Mouse (Mus musculus) stomach, postnatal 0 days (tissue): ENCODE results near the gene Dnajc4.

Experiments
- CTCF ChIP-seq: IDR thresholded peaks from 2 replicates; pipeline ENCODE4 v1.5.1; 2016; ENCODE audit warnings: antibody characterized with exemption, low read depth, mild to moderate bottlenecking, moderate library complexity
- EP300 ChIP-seq: optimal IDR thresholded peaks from 2 replicates; pipeline ENCODE3; 2016; ENCODE audit warnings: antibody characterized with exemption

- TF ChIP-seq CTCF (no peak), EP300 (no peak)
Observed at GRCm38 (mm10) chr19:6973581-6974190, 18.7 kb downstream of the Dnajc4 start.
